Mouse (Mus musculus): ENCODE data around the gene Exoc6.
A peak's percentile ranks its signal among the peaks of the same experiment; 100 is the strongest.
"Not testable (repeated sequence)": the region's sequence is repeated elsewhere in the genome, so short reads cannot be mapped to it uniquely, and the experiment has no call there.

Gene Exoc6

DNA sequence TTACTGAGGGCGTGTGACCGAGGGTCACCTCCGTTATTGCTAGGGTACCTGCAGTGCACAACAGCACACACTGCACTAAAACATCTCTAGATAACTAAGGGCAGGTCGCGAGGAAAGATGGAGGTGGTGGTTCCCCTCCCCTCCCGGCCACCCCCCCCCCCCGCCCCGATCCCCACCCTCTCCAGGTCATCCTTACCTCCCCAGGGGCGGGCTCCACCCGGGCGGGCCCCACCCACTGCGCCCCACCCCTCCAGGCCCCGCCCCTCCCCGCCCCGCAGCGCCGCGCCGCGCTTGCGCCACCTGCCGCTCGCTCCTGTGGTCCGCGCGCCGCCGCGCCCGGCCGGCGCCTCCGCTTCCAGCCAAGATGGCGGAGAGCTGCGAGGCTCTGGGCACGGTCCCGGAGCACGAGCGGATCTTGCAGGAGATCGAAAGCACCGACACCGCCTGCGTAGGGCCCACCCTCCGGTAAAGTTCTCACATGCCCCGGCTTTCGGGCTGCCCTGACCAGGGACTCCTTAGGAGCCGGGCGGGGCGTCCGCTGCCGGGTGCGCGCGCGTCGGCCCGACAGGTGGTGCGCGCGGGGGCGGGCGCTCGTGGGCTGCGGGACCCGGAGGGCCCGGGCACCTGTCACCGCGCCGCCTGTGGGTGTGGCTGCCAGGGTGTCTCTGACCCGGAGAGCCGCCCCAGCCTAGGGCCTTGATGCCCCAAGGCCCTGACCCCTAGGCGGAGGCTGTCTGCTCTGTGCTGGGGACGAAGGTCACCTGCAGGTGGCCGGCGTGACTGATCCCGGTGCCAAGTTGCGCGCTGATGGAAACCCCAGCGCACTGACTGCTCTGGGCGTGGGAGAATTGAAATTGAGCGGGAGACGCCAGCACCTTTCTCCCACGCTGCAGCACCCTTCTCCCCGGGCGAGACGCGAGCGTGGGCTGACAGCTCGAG lies at the start of gene Exoc6:
Gene Exoc6 (plus strand): TSS at position 318 of the 939 bp plus-strand sequence.
- peak; percentile 80 for DNase-seq (ENCODE audit: low spot score)

- no peak for DNase-seq (ENCODE audit: low spot score)
Measured at GRCm38 (mm10) chr19:37502996-37503395, 47.2 kb upstream of the Exoc6 start.

GRCm38 (mm10) chr19:37506066-37506465 lies 44.2 kb upstream of the Exoc6 start:
- no peak for DNase-seq (ENCODE audit: low spot score)

DNA sequence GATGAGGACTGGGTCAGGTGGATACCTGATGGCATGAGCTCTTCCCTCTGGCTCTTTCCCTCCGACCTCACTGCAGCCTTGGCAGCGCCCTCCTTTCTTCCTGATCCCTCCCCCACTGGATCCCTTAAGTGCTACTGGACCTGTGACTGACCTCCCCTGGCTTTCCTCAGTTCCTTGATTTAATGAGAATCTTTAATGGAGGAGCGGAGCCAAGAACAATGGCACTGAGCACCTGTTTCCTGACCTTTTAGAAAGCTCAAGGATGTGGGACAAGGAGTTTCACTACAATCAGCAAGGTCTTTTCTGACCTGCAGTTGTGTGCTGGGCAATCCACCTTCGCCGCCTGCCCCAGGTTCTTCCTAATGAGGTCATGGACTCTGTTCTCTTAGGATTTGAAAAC lies 43.6 kb upstream of the Exoc6 start:
- no peak for DNase-seq (ENCODE audit: low spot score)

DNA sequence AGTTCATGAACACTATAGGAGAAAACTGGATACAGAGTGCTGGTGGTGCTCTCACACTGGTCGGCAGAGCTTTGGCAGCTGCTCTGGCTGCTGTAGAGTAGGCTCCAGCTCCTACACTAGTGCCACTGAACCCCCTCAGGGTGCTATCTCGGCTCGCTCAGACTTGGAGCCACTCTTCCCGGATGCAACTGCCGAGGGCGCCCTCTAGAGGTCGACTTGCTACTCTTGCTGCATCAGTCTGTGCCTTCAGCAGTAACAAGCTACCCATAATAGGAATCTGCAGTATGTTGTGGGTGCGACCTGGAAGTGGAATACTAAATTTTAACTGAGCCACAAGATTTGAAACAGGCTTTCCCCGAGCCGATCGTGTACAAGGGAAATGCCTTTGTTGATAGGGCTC lies 40.5 kb upstream of the Exoc6 start:
- DNase-seq (ENCODE audit: low spot score) = peak; percentile 90

- DNase-seq (ENCODE audit: low spot score) = no peak
Measured at GRCm38 (mm10) chr19:37514811-37515292, 35.4 kb upstream of the Exoc6 start.

- no peak for DNase-seq (ENCODE audit: low spot score)
Measured at GRCm38 (mm10) chr19:37517419-37517818, 32.8 kb upstream of the Exoc6 start.

GRCm38 (mm10) chr19:37520740-37521433 lies 29.3 kb upstream of the Exoc6 start:
- no peak for DNase-seq (ENCODE audit: low spot score)

GRCm38 (mm10) chr19:37521434-37521781 lies 28.8 kb upstream of the Exoc6 start:
- DNase-seq (ENCODE audit: low spot score) = no peak

GRCm38 (mm10) chr19:37523280-37524062 lies 26.7 kb upstream of the Exoc6 start:
- no peak for DNase-seq (ENCODE audit: low spot score)

- DNase-seq (ENCODE audit: low spot score) = no peak
Measured at GRCm38 (mm10) chr19:37525925-37526324, 24.3 kb upstream of the Exoc6 start.

DNA sequence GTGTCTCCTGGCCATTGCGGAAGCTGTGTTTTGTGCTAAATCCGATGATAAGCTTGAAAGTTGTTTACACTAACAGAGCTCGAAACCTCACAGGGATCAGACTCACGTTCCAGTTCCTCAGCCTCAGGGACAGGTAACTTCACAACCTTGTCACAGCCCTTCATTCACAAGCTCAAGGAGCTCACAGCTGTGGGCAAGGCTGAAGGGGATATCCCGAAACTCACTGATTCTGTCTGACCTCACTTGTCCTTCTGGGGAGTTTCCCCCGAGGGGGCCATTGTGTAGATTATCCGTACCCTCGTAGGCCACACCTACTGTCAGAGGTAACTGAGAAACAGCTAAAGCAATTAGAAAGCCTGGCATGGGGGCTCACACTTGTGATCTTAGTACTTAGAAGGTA lies 23.4 kb upstream of the Exoc6 start:
- no peak for DNase-seq (ENCODE audit: low spot score)

GRCm38 (mm10) chr19:37527736-37528135 lies 22.5 kb upstream of the Exoc6 start:
- DNase-seq (ENCODE audit: low spot score) = not testable (repeated sequence)

- no peak for DNase-seq (ENCODE audit: low spot score)
Measured at GRCm38 (mm10) chr19:37528581-37528980, 21.6 kb upstream of the Exoc6 start.

DNA sequence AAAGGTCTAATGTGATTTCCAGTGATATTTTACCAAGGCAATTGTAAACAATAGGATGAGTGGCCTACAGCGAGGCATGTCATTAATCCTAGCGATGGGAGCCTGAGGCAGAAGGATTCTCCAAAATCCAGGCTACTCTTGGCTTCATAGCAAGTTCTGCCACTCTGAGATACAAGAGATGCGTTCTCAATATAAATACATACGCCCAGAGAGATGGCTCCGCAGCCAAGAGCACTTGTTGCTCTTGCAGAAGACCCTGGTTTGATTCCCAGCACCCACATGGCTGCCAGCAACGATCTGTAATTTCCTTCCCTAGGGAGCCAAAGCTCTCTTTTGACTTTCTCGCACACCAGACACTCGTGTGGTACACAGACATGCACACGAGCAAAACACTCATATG lies 20.9 kb upstream of the Exoc6 start:
- no peak for DNase-seq (ENCODE audit: low spot score)

DNA sequence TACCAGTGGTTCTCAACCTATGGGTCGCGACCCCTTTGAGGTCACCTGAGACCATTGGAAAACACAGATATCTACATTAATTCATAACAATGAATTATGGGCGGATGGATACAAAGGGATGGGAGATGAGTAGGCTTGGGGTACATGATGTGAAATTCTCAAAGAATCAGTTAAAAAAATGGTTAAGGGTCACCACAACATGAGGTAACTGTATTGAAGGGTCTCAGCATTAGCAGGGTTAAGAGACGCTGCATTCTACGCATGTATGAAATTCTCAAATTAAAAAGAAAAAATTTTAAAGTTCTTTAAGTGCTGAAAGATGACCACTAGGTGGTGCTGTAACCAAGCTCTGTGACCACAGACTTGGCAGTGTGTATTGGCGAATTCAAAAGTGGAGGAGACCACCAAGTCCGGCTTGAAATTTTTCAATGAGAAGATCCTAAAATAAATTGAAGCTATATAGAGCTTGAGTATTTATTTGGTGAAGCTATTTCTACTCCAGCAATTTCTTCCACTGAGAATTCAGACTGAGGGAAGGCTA lies 20.2 kb upstream of the Exoc6 start:
- no peak for DNase-seq (ENCODE audit: low spot score)

DNA sequence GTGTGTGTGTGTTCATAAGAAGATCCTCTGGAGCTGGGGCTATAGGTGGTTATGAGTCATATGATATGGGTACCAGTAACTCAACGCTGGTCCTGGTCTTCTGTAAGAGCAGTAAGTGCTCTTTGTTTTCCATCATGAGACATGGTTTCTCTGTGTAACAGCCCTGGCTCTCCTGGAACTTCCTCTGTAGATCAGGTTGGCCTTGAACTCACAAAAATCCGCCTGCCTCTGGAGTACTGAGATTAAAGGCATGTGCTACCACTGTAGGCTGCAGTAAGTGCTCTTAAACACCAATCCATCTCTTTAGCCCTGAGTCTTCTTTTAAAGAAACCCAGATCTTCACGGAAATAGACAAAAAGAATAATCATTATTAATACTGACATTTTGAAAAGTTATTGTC lies 19.6 kb upstream of the Exoc6 start:
- DNase-seq (ENCODE audit: low spot score) = no peak

DNA sequence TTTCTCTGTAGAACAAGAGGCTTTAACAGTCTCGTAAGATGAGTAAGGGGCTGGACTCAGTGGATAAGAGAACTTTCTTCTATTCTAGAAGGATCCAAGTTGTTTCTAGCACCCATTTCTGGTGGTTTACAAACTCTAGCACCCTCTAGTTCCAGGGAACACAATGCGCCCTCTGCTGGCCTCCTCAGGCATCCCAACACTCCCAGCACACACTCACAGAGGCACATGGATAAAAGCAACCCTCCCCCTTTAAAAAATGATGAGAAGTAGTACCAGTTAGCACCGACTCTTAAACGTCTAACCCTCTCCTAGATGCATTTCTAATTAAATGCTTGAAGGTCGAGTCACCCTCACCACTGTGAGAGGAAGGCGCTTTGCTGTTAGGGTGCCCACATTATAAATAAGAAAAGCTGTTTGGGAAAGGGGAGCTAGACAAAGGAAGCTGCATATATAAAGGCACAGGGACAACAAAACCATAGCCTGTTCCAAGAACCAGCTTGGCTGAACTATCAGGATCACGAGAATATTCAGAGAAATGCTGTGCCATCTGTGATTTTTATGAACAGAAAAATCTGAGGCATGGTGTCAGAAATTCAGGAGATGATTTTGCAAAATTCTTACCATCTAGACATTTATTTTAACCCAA lies 18.9 kb upstream of the Exoc6 start:
- DNase-seq (ENCODE audit: low spot score) = peak; percentile 60

DNA sequence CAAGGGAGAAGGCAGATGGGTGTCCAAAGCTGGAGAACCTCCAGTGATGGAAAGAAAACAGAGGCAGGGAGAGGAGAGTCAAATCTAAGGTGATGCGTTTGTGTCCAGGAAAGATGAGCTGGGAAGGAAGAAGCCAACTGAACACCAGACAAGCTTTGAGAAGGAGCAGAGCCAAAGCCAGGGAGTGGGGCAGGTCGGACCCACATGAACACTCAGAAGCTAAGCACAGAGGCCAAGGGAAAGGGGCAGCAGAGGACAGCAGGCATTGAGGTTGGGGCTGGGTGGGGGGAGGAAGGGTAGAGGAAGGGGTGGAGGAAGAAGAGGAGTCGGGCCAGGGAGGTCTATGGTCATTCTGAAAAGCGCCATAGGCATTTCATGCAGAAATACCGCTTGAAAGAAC lies 17.0 kb upstream of the Exoc6 start:
- no peak for DNase-seq (ENCODE audit: low spot score)

DNA sequence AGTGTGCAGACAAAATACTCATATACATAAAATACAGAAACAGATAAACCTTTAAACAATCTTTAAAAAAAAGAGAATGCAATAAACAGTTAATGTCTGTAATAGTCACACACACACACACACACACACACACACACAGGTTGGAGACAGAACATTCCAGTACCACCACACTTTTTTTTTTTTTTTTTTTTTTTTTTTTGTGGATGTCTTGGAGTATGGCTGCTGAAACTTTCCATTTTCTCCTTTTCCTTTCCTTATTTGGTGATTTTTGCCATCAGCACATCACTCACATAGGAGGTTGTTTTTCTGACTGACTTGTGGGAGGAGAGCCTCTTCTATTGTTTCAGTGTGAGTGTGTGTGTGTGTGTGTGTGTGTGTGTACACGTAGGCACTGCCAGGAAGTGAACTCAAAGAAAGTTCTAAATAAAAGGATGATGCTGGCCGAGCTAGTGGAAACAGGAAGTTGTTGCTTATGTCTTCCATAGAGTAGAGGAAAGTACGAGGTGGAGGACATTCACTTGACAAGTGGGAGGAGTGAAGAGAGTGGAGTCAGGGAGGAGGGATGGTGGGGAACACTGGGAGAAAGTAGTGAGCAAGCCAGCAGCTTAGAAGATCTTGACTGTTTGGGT lies 15.4 kb upstream of the Exoc6 start:
- DNase-seq (ENCODE audit: low spot score) = no peak

GRCm38 (mm10) chr19:37536426-37536825 lies 13.8 kb upstream of the Exoc6 start:
- DNase-seq (ENCODE audit: low spot score) = no peak
